10 mouse cellular contexts compared by ENCODE assay signal in the genomic region with DNA sequence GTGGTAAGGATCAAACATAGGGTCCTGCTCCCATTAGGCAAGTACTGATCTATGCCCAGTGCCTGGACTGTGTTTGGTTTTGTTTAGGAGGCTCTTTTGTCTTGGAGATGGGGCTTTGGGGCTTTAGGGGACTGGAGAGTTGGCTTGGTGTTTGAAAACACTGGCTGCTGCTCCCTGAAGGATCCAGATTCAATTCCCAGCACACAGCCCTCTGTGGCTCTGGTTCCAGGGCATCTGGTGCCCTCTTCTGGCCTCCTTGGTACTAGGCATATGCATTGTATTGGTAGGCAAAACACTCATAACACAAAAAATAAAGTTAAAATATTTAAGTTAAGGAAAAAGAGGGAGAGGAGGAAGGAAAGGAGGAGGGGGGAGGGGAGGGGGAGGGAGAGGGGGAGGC. TPM values are rescaled to one million over a fixed set of nuclear protein-coding genes. Genes with fewer than 3 reads are reported as not detected.
DNase-seq lines count a peak whose midpoint lies in the region; ATAC-seq and TF ChIP-seq lines count a peak whose summit lies in the region.
"Had no signal": no experiment of that assay in that cellular context is flagged by ENCODE, and none has a peak within 500 bp of the region (broad histone marks: within the 10 kb centered on the region; RNA-seq: fewer than 3 reads in every experiment).

No protein-coding gene starts in this region.

- TF ChIP-seq POLR2A in kidney, adult 2 months (IDR thresholded peaks at IDR 0.05; ENCODE audit: low read depth, low read length): no peak

- no peak for ATAC-seq in kidney, embryonic 16.5 days (ENCODE audit: low FRiP score, low TSS enrichment)
- ATAC-seq in granulocyte monocyte progenitor cell, adult 5-6 weeks (replicated peaks; ENCODE audit: poor library complexity, severe bottlenecking): 0 out of 2 replicates have a peak, but pooled peaks have one; percentile 25
- ATAC-seq in midbrain, embryonic 15.5 days (replicated peaks): no peak

- H3K9ac ChIP-seq in kidney, embryonic 16.5 days (replicated peaks; ENCODE audit: low read length): no peak overlapping the region
- H3K9ac ChIP-seq in midbrain, embryonic 15.5 days: no peak overlapping the region
- H3K9ac ChIP-seq: hindbrain, embryonic 15.5 days had no signal

- H3K36me3 ChIP-seq in kidney, adult 2 months (ENCODE audit: control insufficient read depth, insufficient read depth, low read length): no peaks in the 10 kb centered on the region
- no peaks in the 10 kb centered on the region for H3K36me3 ChIP-seq in kidney, embryonic 16.5 days (ENCODE audit: insufficient read depth, low read length)
- H3K36me3 ChIP-seq in E14TG2a.4 (ENCODE audit: insufficient read depth, low read length): no peaks in the 10 kb centered on the region
- no peaks in the 10 kb centered on the region for H3K36me3 ChIP-seq in midbrain, embryonic 15.5 days (replicated peaks)
- H3K36me3 ChIP-seq: hindbrain, embryonic 15.5 days had no signal

- H3K4me2 ChIP-seq in kidney, embryonic 16.5 days (replicated peaks; ENCODE audit: low read depth, low read length): no peak overlapping the region
- no peak overlapping the region for H3K4me2 ChIP-seq in midbrain, embryonic 15.5 days
- H3K4me2 ChIP-seq: hindbrain, embryonic 15.5 days had no signal

- peak; percentile 34 for DNase-seq in kidney, adult 2 months
- peak; percentile 67 for DNase-seq in 416B (ENCODE audit: low read depth)
- DNase-seq in frontal cortex, postnatal 36 days (ENCODE audit: low spot score in 2 of 2): no peak
- no peak for DNase-seq in layer of hippocampus, adult 8-10 months (ENCODE audit: low spot score in 2 of 2)

- H3K27me3 ChIP-seq in kidney, adult 2 months (replicated peaks; ENCODE audit: control insufficient read depth, insufficient read depth, low read length): no peaks in the 10 kb centered on the region
- no peaks in the 10 kb centered on the region for H3K27me3 ChIP-seq in kidney, embryonic 16.5 days (ENCODE audit: insufficient read depth, low read length)
- H3K27me3 ChIP-seq in E14TG2a.4 (ENCODE audit: insufficient read depth, low read length): no peaks in the 10 kb centered on the region
- no peaks in the 10 kb centered on the region for H3K27me3 ChIP-seq in midbrain, embryonic 15.5 days (replicated peaks)
- H3K27me3 ChIP-seq: hindbrain, embryonic 15.5 days had no signal

- peak; percentile 57 for TF ChIP-seq CTCF in kidney, adult 2 months (conservative IDR thresholded peaks at IDR 0.05; ENCODE audit: insufficient read depth, insufficient read length, low read depth, low read length)
- TF ChIP-seq CTCF in E14TG2a.4 (conservative IDR thresholded peaks at IDR 0.05; ENCODE audit: low read length): peak; percentile 50

- no peaks in the 10 kb centered on the region for H3K9me3 ChIP-seq in kidney, embryonic 16.5 days (ENCODE audit: low read length)
- H3K9me3 ChIP-seq in E14TG2a.4 (ENCODE audit: low read length): no peaks in the 10 kb centered on the region
- no peaks in the 10 kb centered on the region for H3K9me3 ChIP-seq in midbrain, embryonic 15.5 days
- H3K9me3 ChIP-seq: hindbrain, embryonic 15.5 days had no signal

- H3K4me3 ChIP-seq in kidney, adult 2 months (ENCODE audit: insufficient read depth, low read depth, low read length): no peak overlapping the region
- H3K4me3 ChIP-seq in kidney, embryonic 16.5 days (ENCODE audit: low read length): no peak overlapping the region
- H3K4me3 ChIP-seq in E14TG2a.4 (replicated peaks; ENCODE audit: low read length): no peak overlapping the region
- no peak overlapping the region for H3K4me3 ChIP-seq in midbrain, embryonic 15.5 days
- H3K4me3 ChIP-seq: hindbrain, embryonic 15.5 days; megakaryocyte, embryonic 14.5 days had no signal

- H3K27ac ChIP-seq in kidney, adult 2 months (ENCODE audit: insufficient read depth, low read depth, low read length): no peak overlapping the region
- H3K27ac ChIP-seq in kidney, embryonic 16.5 days (ENCODE audit: low read length): no peak overlapping the region
- H3K27ac ChIP-seq in midbrain, embryonic 15.5 days: no peak overlapping the region
- H3K27ac ChIP-seq: hindbrain, embryonic 15.5 days had no signal

- H3K4me1 ChIP-seq in kidney, adult 2 months (ENCODE audit: control insufficient read depth, insufficient read depth, low read length): no peaks in the 10 kb centered on the region
- H3K4me1 ChIP-seq in kidney, embryonic 16.5 days (ENCODE audit: insufficient read depth, low read length): no peaks in the 10 kb centered on the region
- H3K4me1 ChIP-seq in E14TG2a.4 (replicated peaks; ENCODE audit: low read depth, low read length): peaks cover 19% of the 10 kb centered on the region
- H3K4me1 ChIP-seq in midbrain, embryonic 15.5 days: no peaks in the 10 kb centered on the region
- H3K4me1 ChIP-seq: hindbrain, embryonic 15.5 days had no signal

RNA-seq across cellular contexts. Expression of a gene that starts 29.6 kb away (rescaled TPM):
- 6.5 and 6.7 TPM in 2 replicates for polyA plus RNA-seq in kidney, adult 2 months (2012; rRNA removed)
- 3.9 and 5.0 TPM in 2 replicates for polyA plus RNA-seq in kidney, embryonic 16.5 days (2015; fragmentation: Nextera tagmentation; extraction: Ambion mirVana)
- 22.7 and 25.1 TPM in 2 replicates for total RNA-seq in granulocyte monocyte progenitor cell, adult 5-6 weeks (2014; fragmentation: Nextera tagmentation)
- total RNA-seq in granulocyte monocyte progenitor cell, adult 5-6 weeks (2017): 25.3 and 28.0 TPM in 2 replicates
- polyA plus RNA-seq in midbrain, embryonic 15.5 days (2015; fragmentation: Nextera tagmentation; extraction: Ambion mirVana): 3.1 and 3.3 TPM in 2 replicates
- 10 to 100 TPM; 20.0 to 22.2 (median 20.8) TPM for total RNA-seq in layer of hippocampus, adult 8-10 months (2022)

RNA-seq across cellular contexts. Expression of a gene that starts 40.3 kb away (rescaled TPM):
- 0.52 and 0.56 TPM in 2 replicates for polyA plus RNA-seq in kidney, adult 2 months (2012; rRNA removed)
- 0.41 and 0.84 TPM in 2 replicates for polyA plus RNA-seq in kidney, embryonic 16.5 days (2015; fragmentation: Nextera tagmentation; extraction: Ambion mirVana)
- 0.13 TPM in 1 of 2 replicates, not detected in the other for total RNA-seq in granulocyte monocyte progenitor cell, adult 5-6 weeks (2014; fragmentation: Nextera tagmentation)
- 0.31 TPM in 1 of 2 replicates, not detected in the other for total RNA-seq in granulocyte monocyte progenitor cell, adult 5-6 weeks (2017)
- 0.48 and 0.74 TPM in 2 replicates for polyA plus RNA-seq in midbrain, embryonic 15.5 days (2015; fragmentation: Nextera tagmentation; extraction: Ambion mirVana)
- total RNA-seq in layer of hippocampus, adult 8-10 months (2022): under 1 TPM; 0.74 to 0.89 (median 0.75) TPM

RNA-seq across cellular contexts. Expression of a gene that starts 40.4 kb away (rescaled TPM):
- polyA plus RNA-seq in kidney, adult 2 months (2012; rRNA removed): 129 and 135 TPM in 2 replicates
- 66.1 and 68.6 TPM in 2 replicates for polyA plus RNA-seq in kidney, embryonic 16.5 days (2015; fragmentation: Nextera tagmentation; extraction: Ambion mirVana)
- 53.9 and 55.8 TPM in 2 replicates for total RNA-seq in granulocyte monocyte progenitor cell, adult 5-6 weeks (2014; fragmentation: Nextera tagmentation)
- 46.9 and 53.5 TPM in 2 replicates for total RNA-seq in granulocyte monocyte progenitor cell, adult 5-6 weeks (2017)
- polyA plus RNA-seq in midbrain, embryonic 15.5 days (2015; fragmentation: Nextera tagmentation; extraction: Ambion mirVana): 55.6 and 59.4 TPM in 2 replicates
- total RNA-seq in layer of hippocampus, adult 8-10 months (2022): 100 to 1,000 TPM; 148 to 177 (median 173) TPM

Comparison
In these comparisons a context has a peak if more than half of its experiments do, and no peak if none do; other contexts are left out.
1. DNase-seq: peak in kidney, adult 2 months (single experiment) and 416B (single experiment); none in frontal cortex, postnatal 36 days (0 of 2) and layer of hippocampus, adult 8-10 months (0 of 2).